Mouse (Mus musculus) embryonic facial prominence, embryonic 11.5 days (tissue): ENCODE results near the gene Saxo1. TPM values are rescaled to one million over a fixed set of nuclear protein-coding genes. Genes with fewer than 3 reads are reported as not detected.

Experiments used
- ATAC-seq: fragments of 200-750 bp; cut with Nextera tagmentation; replicated peaks from 2 replicates; pipeline ENCODE4 v1.8.0; 2017; ENCODE audit warnings: low read depth; ENCODE audit not compliant: insufficient number of reproducible peaks, low FRiP score, low TSS enrichment
- DNase-seq: peaks from one replicate; pipeline ENCODE4 v3.0.0-alpha.2; 2015; ENCODE audit warnings: low spot score
- H3K27ac ChIP-seq: fragments of 300-500 bp; sonication (generic); replicated peaks from 2 replicates; pipeline ENCODE4 v1.5.1; 2014; ENCODE audit warnings: mild to moderate bottlenecking, low read depth, low read length, control low read depth
- H3K27me3 ChIP-seq: fragments of 300-500 bp; sonication (generic); 2 replicates; pipeline ENCODE4 v1.6.1; 2014; ENCODE audit warnings: mild to moderate bottlenecking, low read length, moderate library complexity, mixed read lengths; ENCODE audit not compliant: control insufficient read depth, insufficient read depth
- H3K36me3 ChIP-seq: fragments of 300-500 bp; sonication (generic); replicated peaks from 2 replicates; pipeline ENCODE4 v1.6.1; 2014; ENCODE audit warnings: low read depth, mild to moderate bottlenecking, low read length, moderate library complexity, mixed read lengths; ENCODE audit not compliant: control insufficient read depth, insufficient read depth
- H3K4me1 ChIP-seq: fragments of 300-500 bp; sonication (generic); 2 replicates; pipeline ENCODE4 v1.6.1; 2014; ENCODE audit warnings: low read length, mixed read lengths; ENCODE audit not compliant: control insufficient read depth, insufficient read depth
- H3K4me2 ChIP-seq: fragments of 300-500 bp; sonication (generic); 2 replicates; pipeline ENCODE4 v1.6.1; 2014; ENCODE audit warnings: low read depth, mild to moderate bottlenecking, control low read depth, low read length, moderate library complexity
- H3K4me3 ChIP-seq: fragments of 300-500 bp; sonication (generic); 2 replicates; pipeline ENCODE4 v1.5.1; 2014; ENCODE audit warnings: low read depth, low read length, control low read depth
- H3K9ac ChIP-seq: fragments of 300-500 bp; sonication (generic); replicated peaks from 2 replicates; pipeline ENCODE4 v1.6.1; 2014; ENCODE audit warnings: mild to moderate bottlenecking, control low read depth, low read length
- H3K9me3 ChIP-seq: fragments of 300-500 bp; sonication (generic); replicated peaks from 2 replicates; pipeline ENCODE4 v1.6.1; 2016; ENCODE audit warnings: mild to moderate bottlenecking, low read length, inconsistent platforms, mixed read lengths; ENCODE audit not compliant: control insufficient read depth
- WGBS: fragments of 180-500 bp; shearing (Covaris S2); extraction: QIAGEN DNeasy Blood & Tissue Kit; methylation state at CpG from one replicate; pipeline ENCODE4 v1.1.7; 2014; 5-methylcytosine and 5-hydroxymethylcytosine counted together
- polyA plus RNA-seq: library from polyadenylated mRNA; unstranded; fragments of >200 nt; fragmentation: Nextera tagmentation; extraction: Ambion mirVana; gene quantifications from 2 replicates; pipeline ENCODE4 v1.2.1, GENCODE M21; 2014

Saxo1 gene
- polyA plus RNA-seq, 1 experiment from 2014 or later: not detected

GRCm38 (mm10) chr4:86574939-86575282 is 16.8 kb upstream of the Saxo1 start:
- peak overlapping the region; percentile 92 for H3K9ac ChIP-seq
- DNase-seq: no peak
- peak overlapping the region; percentile 92 for H3K27ac ChIP-seq
- no peaks in the 10 kb centered on the region for H3K4me1 ChIP-seq
- peak; percentile 40 for ATAC-seq
- H3K27me3 ChIP-seq: no peaks in the 10 kb centered on the region
- no peaks in the 10 kb centered on the region for H3K36me3 ChIP-seq
- peak overlapping the region; percentile 64 for H3K4me2 ChIP-seq
- no peaks in the 10 kb centered on the region for H3K9me3 ChIP-seq
- WGBS: 19% methylated on average over 6 of the region's 6 CpGs
- peak overlapping the region; percentile 88 for H3K4me3 ChIP-seq

- no peak for DNase-seq
- no peak for ATAC-seq
- no peaks in the 10 kb centered on the region for H3K9me3 ChIP-seq
- no peaks in the 10 kb centered on the region for H3K36me3 ChIP-seq
- H3K4me2 ChIP-seq: no peak overlapping the region
- WGBS: 98% methylated on average over 3 of the region's 3 CpGs
- H3K9ac ChIP-seq: no peak overlapping the region
- no peaks in the 10 kb centered on the region for H3K4me1 ChIP-seq
- no peaks in the 10 kb centered on the region for H3K27me3 ChIP-seq
- H3K4me3 ChIP-seq: no peak overlapping the region
- H3K27ac ChIP-seq: no peak overlapping the region
These were observed 2.9 kb upstream of the Saxo1 start for GRCm38 (mm10) chr4:86561061-86561460.

GRCm38 (mm10) chr4:86559006-86559405 is 878 bp upstream of the Saxo1 start:
- Histone ChIP-seq H3K9me3 (no peaks in the 10 kb centered on the region), H3K27ac (no peak overlapping the region), H3K9ac (no peak overlapping the region), H3K4me2 (no peak overlapping the region), H3K4me3 (no peak overlapping the region), H3K36me3 (no peaks in the 10 kb centered on the region), H3K27me3 (no peaks in the 10 kb centered on the region), H3K4me1 (no peaks in the 10 kb centered on the region)
- no peak for ATAC-seq
- WGBS: 61% methylated on average over 4 of the region's 4 CpGs
- no peak for DNase-seq

GRCm38 (mm10) chr4:86557371-86557770 is 757 bp downstream of the Saxo1 start:
- 65% methylated on average over 7 of the region's 7 CpGs for WGBS
- no peak overlapping the region for H3K9ac ChIP-seq
- ATAC-seq: no peak

GRCm38 (mm10) chr4:86555035-86555707 is 3.0 kb downstream of the Saxo1 start:
- no peaks in the 10 kb centered on the region for H3K9me3 ChIP-seq
- H3K4me2 ChIP-seq: no peak overlapping the region
- no peaks in the 10 kb centered on the region for H3K4me1 ChIP-seq
- ATAC-seq: peak; percentile 59; the same call in 1 of the 2 replicates
- 27% methylated on average over 6 of the region's 6 CpGs for WGBS
- no peaks in the 10 kb centered on the region for H3K36me3 ChIP-seq
- H3K27ac ChIP-seq: no peak overlapping the region
- no peaks in the 10 kb centered on the region for H3K27me3 ChIP-seq
- H3K9ac ChIP-seq: no peak overlapping the region
- no peak overlapping the region for H3K4me3 ChIP-seq
- DNase-seq: peak; percentile 86

More at GRCm38 (mm10) chr4:86557371-86557770, 757 bp downstream of the Saxo1 start:
- no peak overlapping the region for H3K4me3 ChIP-seq
- no peak overlapping the region for H3K27ac ChIP-seq
- no peaks in the 10 kb centered on the region for H3K4me1 ChIP-seq
- H3K4me2 ChIP-seq: no peak overlapping the region
- H3K27me3 ChIP-seq: no peaks in the 10 kb centered on the region
- no peaks in the 10 kb centered on the region for H3K9me3 ChIP-seq
- DNase-seq: no peak
- no peaks in the 10 kb centered on the region for H3K36me3 ChIP-seq

GRCm38 (mm10) chr4:86548332-86548731 is 9.8 kb downstream of the Saxo1 start:
- Histone ChIP-seq H3K9ac (no peak overlapping the region), H3K27me3 (no peaks in the 10 kb centered on the region), H3K27ac (no peak overlapping the region), H3K36me3 (no peaks in the 10 kb centered on the region), H3K4me1 (no peaks in the 10 kb centered on the region), H3K4me3 (no peak overlapping the region), H3K9me3 (no peaks in the 10 kb centered on the region), H3K4me2 (no peak overlapping the region)
- 76% methylated on average over 9 of the region's 9 CpGs for WGBS
- ATAC-seq (no peak), DNase-seq (no peak)

GRCm38 (mm10) chr4:86545615-86546014 is 12.5 kb downstream of the Saxo1 start:
- Histone ChIP-seq H3K4me3 (no peak overlapping the region), H3K27ac (no peak overlapping the region), H3K9ac (no peak overlapping the region), H3K4me1 (no peaks in the 10 kb centered on the region), H3K4me2 (no peak overlapping the region), H3K9me3 (no peaks in the 10 kb centered on the region), H3K27me3 (no peaks in the 10 kb centered on the region), H3K36me3 (no peaks in the 10 kb centered on the region)
- DNase-seq (peak; percentile 74), ATAC-seq (no peak)
- 58% methylated on average over 5 of the region's 5 CpGs for WGBS

- H3K27ac ChIP-seq: no peak overlapping the region
- no peaks in the 10 kb centered on the region for H3K4me1 ChIP-seq
- H3K4me3 ChIP-seq: no peak overlapping the region
- ATAC-seq (no peak), DNase-seq (no peak)
- H3K9me3 ChIP-seq: no peaks in the 10 kb centered on the region
- H3K27me3 ChIP-seq: no peaks in the 10 kb centered on the region
- no peaks in the 10 kb centered on the region for H3K36me3 ChIP-seq
- WGBS: 85% methylated on average over 3 of the region's 3 CpGs
- H3K4me2 ChIP-seq: no peak overlapping the region
- no peak overlapping the region for H3K9ac ChIP-seq
These were observed 14.1 kb downstream of the Saxo1 start for GRCm38 (mm10) chr4:86543999-86544398.
